Mouse (Mus musculus) adrenal gland, adult 18-20 months (tissue): ENCODE measurements at regions not wholly inside any gene's neighbourhood (a gene's known extent, or its start where the extent isn't known, plus 50 kb on each side); places are given as distances from the start of the nearest gene placed in this dataset.

Experiments used
- DNase-seq, 2 experiments: peaks; one replicate each; pipeline ENCODE4 v3.0.0; 2021 to 2022; ENCODE audit warnings: low spot score in 2 of 2

DNA sequence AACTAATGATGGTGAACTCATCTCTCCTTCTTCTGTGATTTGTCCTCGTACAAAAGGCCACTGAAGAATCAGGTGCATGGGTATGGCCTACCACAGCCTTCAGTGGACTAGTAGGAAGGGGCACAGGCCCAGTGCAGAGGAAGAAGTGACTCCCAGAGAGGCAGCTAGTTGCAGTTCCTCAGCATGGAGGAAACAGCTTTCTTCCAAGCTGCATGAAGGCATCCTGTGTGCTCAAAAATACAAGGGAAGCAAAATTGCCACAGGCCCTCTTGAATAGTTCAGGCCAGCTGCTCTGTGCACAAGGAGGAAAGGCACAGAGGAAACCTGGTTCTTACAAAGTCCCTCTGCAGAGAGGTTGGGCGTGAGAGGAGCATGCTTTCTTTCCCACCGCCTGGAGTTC lies 322.7 kb upstream of the Nrp1 start:
- no peak for DNase-seq

DNA sequence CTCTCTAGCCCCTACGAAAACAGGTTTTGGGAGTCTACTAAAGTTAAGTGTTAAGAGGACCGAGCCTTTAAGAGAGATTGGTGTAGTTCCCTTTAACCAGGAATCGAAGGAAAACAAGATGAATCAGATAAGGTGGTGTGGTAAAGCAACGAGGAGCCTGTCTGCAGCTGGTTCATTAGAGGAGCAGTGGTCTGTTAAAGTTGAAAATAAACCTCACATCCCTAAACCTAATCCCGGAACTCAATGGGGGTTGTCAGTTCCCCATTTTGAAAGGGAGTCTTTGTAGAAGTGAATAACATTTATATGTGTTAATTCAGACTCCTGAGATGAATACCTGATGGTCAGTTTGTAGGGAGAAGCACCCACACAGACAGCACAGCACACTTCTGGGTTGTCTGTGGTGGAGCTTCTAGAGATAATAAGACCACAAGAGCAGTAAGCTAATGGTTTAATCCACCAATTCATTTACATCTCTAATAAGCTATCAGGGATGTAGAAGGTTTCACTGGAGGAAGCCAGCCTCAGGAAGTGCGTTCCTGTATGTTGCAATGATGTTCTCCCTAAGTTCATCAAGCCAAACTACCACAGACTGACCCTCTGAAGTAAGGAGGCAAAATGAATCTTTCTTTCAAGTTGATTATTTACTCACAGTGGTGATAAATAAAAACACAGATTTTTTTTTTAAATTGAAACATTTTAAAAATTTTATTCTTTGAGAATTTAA lies 318.9 kb upstream of the Nrp1 start:
- DNase-seq: no peak

DNA sequence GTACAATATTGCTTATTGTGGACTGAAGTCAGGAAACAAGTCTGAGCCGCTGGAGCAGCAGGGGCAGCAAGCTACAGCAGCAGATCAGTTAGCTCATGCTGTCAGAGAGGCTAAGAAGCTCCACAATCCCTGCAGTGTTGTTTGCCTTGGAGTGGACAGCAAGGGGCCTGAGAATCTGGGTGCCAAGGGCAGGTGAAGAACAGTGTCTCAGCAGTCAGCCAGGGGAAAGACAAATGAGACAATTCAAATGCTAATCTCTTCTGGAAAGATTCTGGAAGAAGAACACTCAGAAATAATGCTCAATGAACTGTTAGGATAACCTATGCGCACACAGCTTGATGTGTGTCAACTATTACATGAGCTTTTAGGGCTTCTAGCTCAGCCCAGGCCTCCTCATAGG lies 315.5 kb upstream of the Nrp1 start:
- no peak for DNase-seq

DNA sequence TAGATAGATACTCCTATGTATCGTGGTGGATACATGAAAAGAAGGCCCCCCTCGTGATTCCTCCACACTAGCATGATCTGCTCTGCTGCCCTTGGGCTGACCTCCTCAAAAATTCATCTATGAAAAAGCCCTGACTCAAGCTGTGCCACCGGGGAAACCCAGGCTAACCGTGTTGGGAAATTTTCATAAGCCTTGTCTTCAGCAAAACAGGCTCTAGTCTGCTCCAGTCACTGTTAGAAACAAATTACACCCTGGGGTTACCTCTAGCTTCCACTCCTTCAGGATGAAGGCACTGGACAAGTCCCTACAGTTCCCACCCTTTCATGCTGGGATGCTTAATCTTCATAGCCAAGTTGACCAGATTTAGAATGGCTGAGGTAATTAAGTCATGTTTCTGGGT lies 315.0 kb upstream of the Nrp1 start:
- no peak for DNase-seq

DNA sequence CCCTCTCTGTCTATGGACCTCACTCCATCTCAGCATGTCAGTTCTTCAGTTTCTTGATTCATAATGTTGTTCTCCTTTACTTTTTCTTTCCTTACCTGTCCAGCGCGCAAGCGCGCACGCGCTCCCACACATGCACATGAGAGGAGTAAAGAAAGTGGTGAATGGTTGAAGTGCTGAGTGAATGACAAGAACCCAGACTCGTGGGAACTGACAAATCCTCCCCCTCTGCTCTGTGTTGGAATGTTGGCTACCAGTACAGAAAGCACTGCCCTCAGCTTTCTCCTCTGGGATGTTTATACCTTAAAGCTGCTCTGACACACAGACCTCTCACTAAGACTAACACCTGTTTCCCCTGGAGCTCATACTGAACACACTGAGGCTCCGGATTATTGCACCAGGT lies 302.2 kb upstream of the Nrp1 start:
- no peak for DNase-seq

DNA sequence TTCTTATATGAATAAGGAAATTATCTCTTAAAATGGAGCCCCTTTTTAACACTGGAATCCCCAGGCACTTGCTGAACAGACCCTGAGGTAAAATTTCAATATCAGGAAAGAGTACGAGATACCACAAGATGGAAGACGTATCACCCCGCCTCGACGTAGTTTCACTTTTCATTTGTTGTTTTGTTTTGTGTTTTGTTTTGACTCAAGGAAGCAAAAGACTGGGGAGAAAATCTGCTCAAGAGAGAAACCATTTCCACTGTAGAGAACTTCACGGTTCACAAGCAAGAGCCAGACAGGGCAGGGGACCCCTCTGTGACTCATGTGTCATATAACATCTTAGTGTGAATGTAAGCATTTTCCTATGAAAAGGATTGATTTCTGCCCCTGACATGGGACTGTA lies 300.6 kb upstream of the Nrp1 start:
- DNase-seq: no peak

DNA sequence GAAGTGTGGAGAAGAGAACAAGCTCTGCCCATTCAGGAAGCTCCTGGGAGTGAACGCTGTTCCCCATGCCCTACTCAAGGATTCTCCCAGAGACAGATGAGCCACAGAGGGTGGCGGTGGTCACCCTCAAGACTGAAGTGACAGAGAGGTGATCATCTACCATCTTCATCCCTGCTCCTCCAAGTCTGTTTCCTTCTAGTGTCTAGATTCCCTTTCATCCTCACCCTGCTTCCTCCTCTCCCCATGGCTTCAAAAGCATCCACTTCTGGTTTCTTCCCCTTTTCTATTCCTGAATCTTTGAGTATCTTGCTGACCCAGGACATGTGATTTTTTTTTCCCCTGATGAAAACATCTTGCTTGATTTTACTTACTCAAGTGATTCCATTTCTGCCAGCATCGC lies 298.6 kb upstream of the Nrp1 start:
- DNase-seq: no peak

DNA sequence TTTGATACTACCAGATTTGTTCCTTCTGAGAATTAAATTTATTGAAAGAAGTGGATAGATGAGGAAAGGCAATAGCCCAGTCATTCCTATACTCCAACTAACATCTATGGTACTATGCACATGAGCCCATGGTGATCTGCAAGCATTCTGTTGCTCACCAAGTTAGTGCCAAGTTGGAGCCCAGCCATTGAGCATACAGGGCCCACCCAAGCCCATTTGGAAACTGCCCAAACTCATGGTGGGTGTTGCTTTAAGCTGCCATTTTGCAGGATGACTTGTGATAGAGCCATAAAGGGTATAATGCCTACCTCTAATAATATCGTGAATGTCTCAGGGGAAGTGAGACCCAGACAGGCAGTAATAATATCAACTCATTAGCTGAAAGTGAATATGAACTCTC lies 294.2 kb upstream of the Nrp1 start:
- DNase-seq: no peak

DNA sequence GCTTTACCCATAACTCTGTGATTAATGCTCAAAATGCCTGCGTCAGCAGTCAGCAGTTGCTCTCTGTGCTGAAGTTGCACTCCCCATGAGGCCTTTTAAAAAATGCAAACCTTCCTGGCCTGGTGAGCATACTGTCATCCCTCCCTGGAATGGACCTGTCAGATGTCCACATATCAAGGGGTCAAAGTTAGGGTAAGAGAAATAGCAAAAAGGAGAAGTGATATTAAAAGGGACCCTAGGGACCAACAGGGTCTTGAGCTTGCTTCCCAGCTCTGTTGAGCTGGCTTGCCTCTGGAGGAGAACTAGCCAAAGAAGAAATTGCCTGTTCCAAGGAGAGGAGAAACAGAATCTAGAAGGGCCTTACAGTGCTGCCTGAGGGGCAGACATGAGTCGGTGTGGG lies 293.3 kb upstream of the Nrp1 start:
- DNase-seq: no peak

DNA sequence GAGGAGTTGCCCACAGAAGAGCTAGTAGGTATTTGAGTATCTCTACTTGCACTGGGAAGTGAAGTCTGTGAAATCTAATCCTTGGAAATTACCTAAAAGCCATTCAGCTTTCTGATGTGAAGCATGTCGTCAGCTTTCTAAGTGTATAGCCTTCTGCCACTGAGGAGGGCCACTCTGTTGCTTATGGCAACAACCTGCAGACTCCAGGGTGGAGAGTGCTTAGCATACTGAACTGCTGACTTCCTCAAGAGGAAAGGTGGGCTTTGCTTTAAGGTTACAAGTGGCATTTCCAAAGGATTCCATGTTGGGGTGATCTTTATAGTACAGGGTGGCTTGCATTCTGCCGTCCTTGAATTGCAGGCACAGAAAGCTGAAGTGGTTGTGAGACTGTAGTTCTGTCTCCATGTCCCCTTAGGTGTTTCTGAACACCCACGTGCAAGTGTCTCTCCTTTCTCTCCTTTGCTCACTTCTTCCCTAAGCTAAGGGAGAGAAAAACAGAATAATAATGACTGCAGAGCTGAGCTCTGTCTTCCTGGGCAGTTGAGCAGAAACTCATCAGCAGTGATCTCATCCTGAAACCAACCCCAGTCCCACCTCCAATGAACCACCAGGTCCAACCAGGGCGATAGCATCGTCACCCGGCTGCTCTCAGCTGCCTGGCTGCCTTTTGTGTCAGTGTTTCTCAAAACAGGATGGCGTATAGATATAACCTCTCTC lies 292.3 kb upstream of the Nrp1 start:
- no peak for DNase-seq

DNA sequence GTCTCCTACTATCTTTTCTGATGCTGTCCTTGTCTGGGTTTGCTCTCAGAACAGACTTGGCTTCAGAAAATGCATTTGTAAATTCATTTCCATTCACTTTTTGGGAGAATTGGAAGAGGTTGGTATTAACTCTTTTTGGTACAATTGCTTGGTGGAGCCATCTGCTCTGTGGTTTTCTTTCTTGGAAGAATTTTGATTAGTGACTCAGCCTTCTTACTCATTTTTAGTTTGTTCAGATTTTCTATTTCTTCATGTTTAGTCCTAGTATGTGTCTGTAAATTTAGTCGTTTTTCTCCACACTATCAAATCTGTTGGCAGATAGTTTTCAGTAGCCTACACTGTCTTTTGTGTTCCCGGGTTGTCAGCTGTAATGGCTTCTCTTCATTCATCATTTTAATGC lies 288.7 kb upstream of the Nrp1 start:
- no peak for DNase-seq

DNA sequence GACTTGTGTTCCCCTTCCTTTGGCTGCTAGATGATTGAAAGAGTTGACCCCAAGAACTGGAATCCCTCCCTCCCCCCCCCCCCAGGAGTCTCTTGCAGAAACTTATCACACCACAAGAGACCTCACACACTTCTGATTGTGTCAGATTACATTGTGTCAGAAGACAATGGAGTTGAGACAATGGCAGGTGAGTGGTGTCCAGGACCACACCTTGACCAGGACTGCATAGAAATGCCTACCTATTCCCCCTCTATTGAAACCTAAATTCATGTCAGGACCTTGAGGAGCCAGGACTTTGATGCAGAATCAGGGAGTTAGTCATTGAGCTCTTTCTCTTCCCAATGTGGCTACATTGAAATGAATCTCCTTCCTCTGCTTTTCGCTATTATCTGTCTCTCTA lies 282.8 kb upstream of the Nrp1 start:
- no peak for DNase-seq

DNA sequence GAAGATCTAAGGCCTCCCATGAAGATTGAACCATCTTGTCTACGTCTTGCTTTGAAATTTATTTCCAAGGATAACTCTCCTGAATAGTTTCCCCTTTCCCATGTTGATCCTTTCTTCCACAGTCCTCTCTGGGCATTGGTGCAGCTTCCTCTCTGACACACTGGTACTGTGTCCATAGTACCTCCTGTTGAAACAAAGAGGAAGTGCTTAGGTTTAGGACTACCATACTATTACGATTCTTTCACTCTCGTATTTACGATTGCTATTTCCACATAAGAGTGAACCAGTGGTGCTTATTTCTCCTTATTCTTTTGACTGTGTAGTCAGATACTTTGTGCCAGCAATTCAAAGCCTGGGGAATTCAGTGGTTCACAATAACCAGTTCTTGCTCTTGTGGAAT lies 282.2 kb upstream of the Nrp1 start:
- DNase-seq: no peak

DNA sequence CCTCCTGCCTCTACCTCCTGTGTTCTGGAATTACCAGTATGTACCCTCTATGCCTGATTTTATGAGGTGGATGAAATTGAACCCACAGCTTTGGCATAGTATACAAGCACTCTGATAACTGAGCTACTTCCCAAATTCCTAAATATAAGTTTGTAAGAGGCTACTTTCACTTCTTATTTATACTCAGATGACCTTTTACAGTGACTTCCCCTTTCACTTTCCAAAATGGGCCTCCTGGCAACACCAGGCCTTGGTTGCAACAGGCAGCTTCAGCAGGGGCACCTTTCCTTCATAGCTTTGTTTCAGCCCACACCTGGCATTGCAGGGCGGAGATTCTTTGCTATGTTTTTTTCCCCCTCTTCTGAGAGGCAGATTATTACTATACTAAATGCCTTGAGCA lies 279.7 kb upstream of the Nrp1 start:
- no peak for DNase-seq

DNA sequence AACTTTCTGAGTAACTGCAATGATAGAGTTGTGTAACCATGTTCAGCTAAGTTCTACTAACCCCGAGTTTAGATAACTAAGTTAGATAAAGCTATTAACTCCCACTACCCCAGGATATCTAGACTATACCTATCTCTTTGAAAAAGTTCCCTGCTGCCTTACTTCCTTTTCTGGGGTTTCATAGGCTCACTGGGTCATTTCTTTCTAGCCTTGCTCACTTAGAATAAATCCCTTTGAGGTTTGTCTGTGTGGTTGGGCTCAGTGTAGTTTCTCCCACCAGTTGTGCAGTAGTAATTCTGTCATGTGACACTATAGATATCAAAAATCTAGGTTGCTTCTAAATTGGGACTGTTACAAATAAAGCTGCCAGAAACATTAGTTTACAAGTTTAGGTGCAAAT lies 272.6 kb upstream of the Nrp1 start:
- DNase-seq: no peak

DNA sequence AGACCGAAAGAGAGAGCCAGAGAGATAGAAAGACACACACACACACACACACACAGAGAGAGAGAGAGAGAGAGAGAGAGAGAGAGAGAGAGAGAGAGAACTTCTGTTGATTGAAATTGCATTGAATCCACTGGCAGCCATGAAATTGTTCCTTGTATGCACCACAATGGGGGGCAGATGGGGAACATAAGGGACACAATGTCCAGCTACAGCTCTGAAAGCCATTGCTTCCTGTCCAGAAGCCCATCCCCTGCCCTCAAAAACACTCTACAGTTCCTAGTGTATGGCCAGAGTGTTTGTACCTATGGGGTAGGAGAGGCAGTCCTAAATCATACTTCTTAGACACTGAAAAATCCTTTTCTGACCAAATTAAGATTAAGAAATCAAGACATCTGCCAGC lies 270.9 kb upstream of the Nrp1 start:
- DNase-seq: no peak

DNA sequence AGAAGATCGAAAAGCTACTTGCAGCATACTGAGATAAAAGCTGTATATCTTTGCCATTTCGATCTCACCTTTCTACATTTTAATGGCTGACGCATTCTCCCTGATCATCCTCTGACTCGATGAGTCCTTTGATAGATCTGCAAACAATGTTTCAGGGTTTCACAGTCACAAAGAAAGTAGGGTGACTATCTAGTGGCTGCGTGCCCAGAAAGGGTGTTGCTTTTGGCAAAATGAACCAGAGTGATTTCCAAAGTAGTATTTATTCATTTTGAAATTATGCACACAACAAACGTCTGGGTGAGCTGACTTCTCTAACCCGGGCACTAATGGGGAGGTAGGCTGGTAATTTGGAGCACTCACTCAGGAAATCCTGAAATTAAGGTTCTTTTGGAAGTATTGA lies 265.6 kb upstream of the Nrp1 start:
- DNase-seq: no peak

DNA sequence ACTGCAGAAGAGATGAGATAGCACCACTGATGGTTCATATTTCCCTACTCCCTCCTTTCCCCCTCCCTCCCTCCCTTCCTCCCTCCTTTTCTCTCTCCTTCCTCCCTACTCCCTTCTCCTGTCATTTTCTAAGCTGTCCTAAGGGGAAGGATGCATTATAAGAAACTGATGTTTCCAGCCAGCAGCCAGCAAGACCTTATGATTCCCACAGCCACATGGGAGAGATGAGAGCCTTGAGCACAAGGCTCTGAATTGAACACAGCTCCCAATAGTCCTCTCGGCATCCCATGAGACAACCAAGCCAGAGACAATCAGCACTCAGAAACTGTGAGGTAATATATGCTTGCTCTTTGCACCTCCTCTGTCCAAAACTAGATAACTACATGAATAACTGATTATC lies 263.0 kb upstream of the Nrp1 start:
- no peak for DNase-seq

DNA sequence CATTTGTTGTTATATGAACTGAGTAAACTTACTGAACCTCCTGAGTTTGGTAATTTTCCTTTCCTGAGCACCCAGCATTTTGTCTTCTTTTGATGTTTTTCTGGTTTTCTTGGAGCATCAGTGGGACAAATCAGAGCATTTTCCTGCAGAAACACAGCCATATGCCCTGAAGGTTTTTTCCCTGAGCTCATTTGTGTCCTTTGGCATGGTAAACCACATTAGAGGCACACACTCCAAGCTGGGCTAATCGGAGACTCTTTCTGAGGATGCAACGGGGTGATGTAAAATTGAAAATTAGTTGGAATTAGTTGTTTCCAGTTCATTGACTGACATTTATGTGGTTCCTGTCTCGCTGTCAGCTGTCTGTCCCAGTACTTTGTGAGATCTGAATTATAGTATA lies 260.8 kb upstream of the Nrp1 start:
- no peak for DNase-seq

DNA sequence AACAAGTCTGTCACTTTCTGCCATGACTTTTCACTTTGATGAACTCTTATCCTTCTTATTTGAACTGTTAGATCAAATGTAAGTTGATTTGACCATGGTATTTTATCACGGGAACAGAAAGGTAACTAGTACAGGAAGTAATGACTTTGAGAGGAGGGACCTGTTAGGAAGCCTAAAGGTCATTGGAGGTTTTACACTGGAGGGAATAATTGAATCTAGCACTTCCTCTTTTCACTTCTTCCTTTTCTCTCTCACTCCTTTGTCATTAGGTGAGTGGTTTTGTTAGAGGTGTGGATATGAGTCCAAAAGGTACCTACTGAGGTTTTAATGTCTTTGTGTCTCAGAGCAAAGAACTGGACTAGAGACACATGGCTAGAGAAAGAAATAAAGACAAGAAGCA lies 255.0 kb upstream of the Nrp1 start:
- no peak for DNase-seq

DNA sequence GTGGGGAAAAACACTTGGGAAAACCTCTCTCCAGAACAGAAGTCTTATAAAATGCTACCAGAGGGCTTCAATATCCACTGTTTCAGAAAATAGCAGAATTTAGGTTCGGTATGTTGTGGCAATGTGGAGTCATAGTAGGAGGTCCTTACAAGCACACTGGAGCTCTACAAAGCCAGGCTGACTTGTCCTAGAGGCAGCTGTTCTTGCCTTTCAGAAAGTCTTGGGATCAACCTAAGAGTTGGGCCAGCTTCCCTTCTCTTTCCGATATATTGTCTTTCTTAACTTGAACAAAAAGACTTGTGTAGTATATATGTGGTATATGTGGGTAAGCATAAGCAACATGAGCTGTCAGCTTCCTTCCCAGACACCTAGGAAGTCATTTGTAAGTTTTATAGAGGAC lies 251.8 kb upstream of the Nrp1 start:
- DNase-seq: no peak

DNA sequence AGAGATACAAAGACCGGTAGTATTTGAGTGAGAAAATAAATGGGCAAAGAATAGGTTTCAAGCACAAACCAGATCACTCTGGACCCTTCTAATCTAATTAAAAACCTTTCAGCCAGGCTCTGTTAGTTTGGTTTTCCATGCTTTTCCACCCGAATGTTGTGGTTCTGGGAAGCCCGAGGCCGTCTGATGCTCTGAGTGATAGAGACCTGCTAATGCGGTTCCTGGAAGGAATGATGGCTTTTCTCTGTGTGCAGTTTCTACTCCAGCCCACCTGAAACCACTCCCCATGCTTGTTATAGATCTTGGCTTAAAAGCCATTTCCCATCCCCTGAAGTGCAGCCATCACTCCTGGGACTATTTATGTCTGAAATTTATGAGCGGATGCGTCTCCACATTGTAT lies 251.4 kb upstream of the Nrp1 start:
- DNase-seq: no peak

DNA sequence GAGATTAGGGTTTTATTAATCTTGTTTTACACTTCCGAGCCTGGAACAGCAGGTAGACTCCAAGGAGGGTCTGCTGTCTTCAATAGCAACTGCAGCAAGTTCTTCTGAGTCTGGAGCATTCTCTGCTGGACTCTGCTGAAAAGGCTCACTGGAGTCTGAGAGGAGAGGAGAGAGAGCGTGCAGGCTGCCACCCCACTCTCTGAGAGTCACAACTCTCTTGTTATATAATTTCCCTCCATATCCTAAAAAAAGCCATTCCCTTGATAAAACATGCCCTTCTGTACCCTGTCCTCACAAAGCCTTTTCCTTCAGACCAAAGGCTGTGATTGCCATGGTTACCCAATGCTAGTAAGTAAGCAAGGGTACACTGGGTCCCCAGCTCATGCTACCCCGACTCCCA lies 249.4 kb upstream of the Nrp1 start:
- no peak for DNase-seq
